Mouse (Mus musculus): ENCODE data around the gene Sdhd.

DNA sequence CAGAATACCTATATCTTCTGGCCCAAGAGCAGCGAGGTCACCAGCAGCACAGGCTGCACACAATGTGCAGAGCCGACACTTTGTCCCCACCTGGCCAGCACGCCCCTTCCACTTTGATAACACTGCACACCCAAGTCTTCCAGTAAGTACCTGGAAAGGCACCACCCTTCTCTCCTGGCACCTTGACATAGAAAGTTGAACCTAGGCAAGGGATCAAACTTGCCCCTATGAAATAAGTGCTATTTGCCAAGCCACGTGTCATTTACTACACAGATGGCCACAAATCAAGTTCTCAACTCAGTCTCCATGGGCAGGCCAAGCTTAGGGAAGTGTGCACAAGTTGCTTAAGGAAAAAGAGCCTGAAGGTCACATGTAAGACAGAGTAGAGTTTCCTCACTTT is 16.7 kb downstream of the Sdhd start:
- TF ChIP-seq POLR2A (IDR thresholded peaks at IDR 0.05; ENCODE audit: low read depth, low read length) = no peak
- TF ChIP-seq CTCF (conservative IDR thresholded peaks at IDR 0.05; ENCODE audit: insufficient read depth, insufficient read length, low read depth, low read length) = no peak
